Mouse (Mus musculus): ENCODE measurements at regions not wholly inside any gene's neighbourhood (a gene's known extent, or its start where the extent isn't known, plus 50 kb on each side); places are given as distances from the start of the nearest gene placed in this dataset.

DNA sequence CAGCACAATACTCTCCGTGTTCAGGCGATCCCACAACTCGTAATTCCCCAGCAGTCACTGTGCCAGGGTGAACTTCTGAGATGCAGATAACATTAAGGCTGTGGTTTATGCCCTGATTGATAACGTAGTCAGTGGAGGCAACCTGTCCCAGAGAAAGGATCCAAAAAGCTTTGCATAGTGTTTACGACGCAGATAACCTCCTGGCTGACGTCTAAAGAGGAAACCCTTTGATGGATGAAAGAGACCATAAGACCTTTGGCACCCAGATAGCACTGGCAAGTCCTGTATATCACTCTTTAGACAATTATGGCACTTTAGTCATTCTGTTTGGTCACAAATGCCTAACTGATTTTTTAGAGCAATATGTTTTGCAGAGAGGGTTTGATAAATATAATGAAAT is 538.8 kb upstream of the Map3k7 start:
- Histone ChIP-seq H3K4me1 (replicated peaks; ENCODE audit: control insufficient read depth in 2 of 2, insufficient read depth in 2 of 2, low read length in 1 of 2) (no peaks in the 10 kb centered on the region), H3K9me3 (ENCODE audit: control insufficient read depth, low read length) (no peaks in the 10 kb centered on the region), H3K9ac (replicated peaks) (no peak overlapping the region), H3K27me3 (ENCODE audit: control insufficient read depth, insufficient read depth, low read length) (no peaks in the 10 kb centered on the region), H3K4me2 (ENCODE audit: low read depth) (no peak overlapping the region), H3K4me3 (ENCODE audit: insufficient read depth in 1 of 2, low read depth in 2 of 2, low read length in 2 of 2) (no peak overlapping the region), H3K27ac (no peak overlapping the region), H3K36me3 (replicated peaks; ENCODE audit: control insufficient read depth, insufficient read depth, low read depth) (no peaks in the 10 kb centered on the region)
- ATAC-seq (ENCODE audit: insufficient read depth) (no peak), DNase-seq (ENCODE audit: low read depth in 3 of 3, low spot score in 3 of 3) (no peak)
- WGBS (ENCODE audit: insufficient replicate concordance) = 14% methylated on average over 7 of the region's 7 CpGs
- TF ChIP-seq CTCF (IDR thresholded peaks at IDR 0.05; ENCODE audit: low read depth) = no peak
- TF ChIP-seq EP300 (IDR thresholded peaks at IDR 0.05; ENCODE audit: low read depth) = no peak

DNA sequence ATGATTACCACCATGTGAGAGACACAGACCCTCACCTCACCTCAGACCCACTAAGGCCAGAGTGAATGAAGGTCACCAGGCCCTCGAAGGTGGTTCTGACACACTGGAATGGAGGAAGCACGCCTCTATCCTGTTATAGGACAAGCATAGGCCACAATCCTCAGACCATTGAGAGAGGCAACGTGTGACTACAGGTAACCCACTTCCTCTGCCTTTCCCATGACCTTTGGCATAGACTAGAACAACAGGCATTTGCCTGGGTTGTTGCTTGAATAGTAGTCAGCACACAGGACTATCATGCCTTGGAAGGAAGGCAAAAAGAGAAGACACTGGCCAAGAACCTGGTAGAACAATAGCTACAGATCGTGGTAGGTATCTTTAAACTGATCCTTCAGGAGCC is 538.2 kb upstream of the Map3k7 start:
- no peaks in the 10 kb centered on the region for H3K27me3 ChIP-seq (ENCODE audit: control insufficient read depth, insufficient read depth, low read length)
- DNase-seq (ENCODE audit: low read depth in 3 of 3, low spot score in 3 of 3) (no peak), ATAC-seq (ENCODE audit: insufficient read depth) (no peak)
- no peak for TF ChIP-seq CTCF (IDR thresholded peaks at IDR 0.05; ENCODE audit: low read depth)
- no peak overlapping the region for H3K4me2 ChIP-seq (ENCODE audit: low read depth)
- no peak overlapping the region for H3K27ac ChIP-seq
- H3K9me3 ChIP-seq (ENCODE audit: control insufficient read depth, low read length) = no peaks in the 10 kb centered on the region
- H3K9ac ChIP-seq (replicated peaks) = no peak overlapping the region
- H3K4me3 ChIP-seq (ENCODE audit: insufficient read depth in 1 of 2, low read depth in 2 of 2, low read length in 2 of 2) = no peak overlapping the region
- WGBS (ENCODE audit: insufficient replicate concordance) = 52% methylated on average over 4 of the region's 4 CpGs
- no peaks in the 10 kb centered on the region for H3K4me1 ChIP-seq (replicated peaks; ENCODE audit: control insufficient read depth in 2 of 2, insufficient read depth in 2 of 2, low read length in 1 of 2)
- no peaks in the 10 kb centered on the region for H3K36me3 ChIP-seq (replicated peaks; ENCODE audit: control insufficient read depth, insufficient read depth, low read depth)

DNA sequence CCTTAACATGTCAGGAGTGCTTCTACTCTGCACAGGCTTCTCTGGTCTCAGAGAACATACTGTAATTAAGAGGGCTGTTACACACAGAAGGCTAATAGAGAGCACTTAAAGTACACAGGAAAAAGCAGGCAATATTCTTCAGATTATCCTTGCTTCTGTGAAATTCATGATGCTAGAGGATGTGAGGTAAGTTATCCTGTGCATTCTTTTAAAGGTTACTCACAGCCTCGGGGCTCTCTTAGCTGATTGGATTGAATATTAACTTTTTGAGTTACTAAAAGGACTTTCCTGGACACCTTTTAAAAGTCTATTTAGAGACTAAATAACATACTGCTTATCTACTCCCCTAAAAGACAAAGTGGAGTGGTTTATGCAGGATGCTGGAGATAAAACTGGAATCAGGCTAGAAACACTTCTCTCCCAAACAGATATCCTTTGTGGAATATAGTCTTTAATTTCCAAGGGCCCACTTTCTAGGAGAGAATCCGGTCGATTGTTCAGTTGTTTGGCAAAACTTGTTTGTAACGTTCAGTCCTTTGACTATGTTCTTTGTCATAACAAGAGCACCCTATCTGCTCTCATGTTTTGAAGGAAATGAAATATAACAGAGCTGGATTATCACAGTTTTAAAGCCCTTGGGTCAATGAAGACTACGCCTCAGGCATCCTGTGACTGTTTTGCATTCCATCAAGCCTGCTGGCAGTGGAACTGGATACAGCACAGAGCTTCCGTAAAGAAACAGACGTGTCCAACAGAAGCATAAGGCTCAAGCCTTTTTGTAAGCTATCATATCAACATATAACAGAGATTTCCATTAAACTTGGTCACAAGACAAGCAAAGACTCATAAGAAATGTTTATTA is 537.5 kb upstream of the Map3k7 start:
- no peak overlapping the region for H3K27ac ChIP-seq
- no peaks in the 10 kb centered on the region for H3K9me3 ChIP-seq (ENCODE audit: control insufficient read depth, low read length)
- H3K27me3 ChIP-seq (ENCODE audit: control insufficient read depth, insufficient read depth, low read length) = no peaks in the 10 kb centered on the region
- H3K36me3 ChIP-seq (replicated peaks; ENCODE audit: control insufficient read depth, insufficient read depth, low read depth) = no peaks in the 10 kb centered on the region
- TF ChIP-seq EP300 (IDR thresholded peaks at IDR 0.05; ENCODE audit: low read depth) (no peak), CTCF (IDR thresholded peaks at IDR 0.05; ENCODE audit: low read depth) (no peak)
- H3K4me2 ChIP-seq (ENCODE audit: low read depth) = no peak overlapping the region
- no peak for ATAC-seq (ENCODE audit: insufficient read depth)
- no peaks in the 10 kb centered on the region for H3K4me1 ChIP-seq (replicated peaks; ENCODE audit: control insufficient read depth in 2 of 2, insufficient read depth in 2 of 2, low read length in 1 of 2)
- no peak overlapping the region for H3K4me3 ChIP-seq (ENCODE audit: insufficient read depth in 1 of 2, low read depth in 2 of 2, low read length in 2 of 2)
- WGBS (ENCODE audit: insufficient replicate concordance) = 53% methylated on average over 7 of the region's 7 CpGs
- no peak overlapping the region for H3K9ac ChIP-seq (replicated peaks)
- no peak for DNase-seq (ENCODE audit: low read depth in 3 of 3, low spot score in 3 of 3)

DNA sequence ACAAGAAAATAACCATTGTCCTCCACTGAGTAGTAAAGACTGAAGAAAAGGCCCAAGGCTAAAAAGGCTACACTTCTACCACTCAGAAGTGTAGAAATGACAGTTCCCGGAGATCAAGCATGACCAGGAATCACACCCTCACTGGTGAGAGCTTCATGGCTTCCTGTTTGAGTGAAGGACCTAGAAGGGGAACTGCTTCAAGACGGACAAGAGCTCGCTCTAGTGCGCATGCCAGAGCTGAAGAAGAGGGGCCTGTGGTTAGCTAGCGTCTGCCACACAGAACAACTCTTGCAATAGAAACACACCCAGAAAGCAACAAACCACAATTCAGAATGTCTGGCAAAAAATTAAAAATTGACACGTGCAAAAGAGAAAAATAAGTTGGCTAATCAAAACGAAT is 530.0 kb upstream of the Map3k7 start:
- TF ChIP-seq EP300 (IDR thresholded peaks at IDR 0.05; ENCODE audit: low read depth) = no peak
- Histone ChIP-seq H3K4me2 (ENCODE audit: low read depth) (no peak overlapping the region), H3K27me3 (ENCODE audit: control insufficient read depth, insufficient read depth, low read length) (no peaks in the 10 kb centered on the region), H3K27ac (no peak overlapping the region), H3K4me1 (replicated peaks; ENCODE audit: control insufficient read depth in 2 of 2, insufficient read depth in 2 of 2, low read length in 1 of 2) (no peaks in the 10 kb centered on the region), H3K9ac (replicated peaks) (no peak overlapping the region), H3K9me3 (ENCODE audit: control insufficient read depth, low read length) (no peaks in the 10 kb centered on the region), H3K4me3 (ENCODE audit: insufficient read depth in 1 of 2, low read depth in 2 of 2, low read length in 2 of 2) (no peak overlapping the region), H3K36me3 (replicated peaks; ENCODE audit: control insufficient read depth, insufficient read depth, low read depth) (no peaks in the 10 kb centered on the region)
- DNase-seq (ENCODE audit: low read depth in 3 of 3, low spot score in 3 of 3) (no peak), ATAC-seq (ENCODE audit: insufficient read depth) (no peak)
- WGBS (ENCODE audit: insufficient replicate concordance) = 27% methylated on average over 7 of the region's 7 CpGs

DNA sequence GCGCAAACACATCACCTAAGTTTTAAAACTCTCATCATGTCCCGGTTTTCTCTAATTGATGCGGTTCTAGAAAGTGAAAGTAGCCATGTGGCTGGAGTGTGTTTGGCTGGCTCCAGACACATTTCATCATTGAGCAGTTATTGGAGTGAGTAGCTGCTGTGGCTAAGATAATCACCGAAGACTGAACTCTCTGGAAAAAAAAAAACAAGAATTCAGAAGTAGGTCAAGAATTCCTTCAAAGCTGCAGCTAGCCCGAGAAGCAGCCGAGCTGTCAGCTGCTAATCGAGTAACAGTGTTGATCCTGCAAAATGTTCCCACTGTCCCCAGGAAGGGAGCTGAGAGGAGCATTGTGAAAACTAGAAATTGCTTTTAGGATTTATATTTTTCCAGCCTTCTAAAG is 509.0 kb upstream of the Map3k7 start:
- Histone ChIP-seq H3K4me1 (replicated peaks; ENCODE audit: control insufficient read depth in 2 of 2, insufficient read depth in 2 of 2, low read length in 1 of 2) (no peaks in the 10 kb centered on the region), H3K9me3 (ENCODE audit: control insufficient read depth, low read length) (no peaks in the 10 kb centered on the region), H3K4me2 (ENCODE audit: low read depth) (no peak overlapping the region), H3K27me3 (ENCODE audit: control insufficient read depth, insufficient read depth, low read length) (no peaks in the 10 kb centered on the region), H3K36me3 (replicated peaks; ENCODE audit: control insufficient read depth, insufficient read depth, low read depth) (no peaks in the 10 kb centered on the region), H3K27ac (no peak overlapping the region), H3K4me3 (ENCODE audit: insufficient read depth in 1 of 2, low read depth in 2 of 2, low read length in 2 of 2) (no peak overlapping the region), H3K9ac (replicated peaks) (no peak overlapping the region)
- no peak for TF ChIP-seq EP300 (IDR thresholded peaks at IDR 0.05; ENCODE audit: low read depth)
- no peak for TF ChIP-seq CTCF (IDR thresholded peaks at IDR 0.05; ENCODE audit: low read depth)
- ATAC-seq (ENCODE audit: insufficient read depth) = no peak
- no peak for DNase-seq (ENCODE audit: low read depth in 3 of 3, low spot score in 3 of 3)
- 44% methylated on average over 7 of the region's 7 CpGs for WGBS (ENCODE audit: insufficient replicate concordance)
